Mouse (Mus musculus): ENCODE results near the gene Kncn.

GRCm38 (mm10) chr4:115878216-115878678 is 6.0 kb upstream of the Kncn start:
- no peak for TF ChIP-seq CTCF (IDR thresholded peaks at IDR 0.05)
- no peak for TF ChIP-seq POLR2A (IDR thresholded peaks at IDR 0.05; ENCODE audit: insufficient read depth, low read depth, low read length)

Data from heart, adult 2 months (tissue).